Mouse (Mus musculus) neutrophil, adult 5-6 weeks (primary cell): ENCODE measurements around the gene Ptprh. TPM values are rescaled to one million over a fixed set of nuclear protein-coding genes. Genes with fewer than 3 reads are reported as not detected.

Experiments
- ATAC-seq: fragments of 151-379, 151-347 bp; 2 replicates; pipeline ENCODE4 v1.8.0; 2017; ENCODE audit warnings: mild to moderate bottlenecking, moderate TSS enrichment; ENCODE audit not compliant: insufficient number of reproducible peaks, poor library complexity, low FRiP score, severe bottlenecking; ENCODE audit errors: extremely low read depth
- total RNA-seq: library from RNA; stranded (forward); fragments of 200-1000 nt; gene quantifications from 2 replicates; pipeline ENCODE4 v1.2.3, GENCODE M21; 2017

The Ptprh gene
- total RNA-seq = 0.25 TPM in 1 of 2 replicates, not detected in the other

GRCm38 (mm10) chr7:4603873-4604272 lies at the start of gene Ptprh:
Ptprh (minus strand) TSS chr7:4604041.
- ATAC-seq = no peak

GRCm38 (mm10) chr7:4653351-4653750 lies 49.5 kb upstream of the Ptprh start:
- 0 out of 2 replicates have a peak, but pooled peaks have one; percentile 7 for ATAC-seq

GRCm38 (mm10) chr7:4652726-4653125 lies 48.9 kb upstream of the Ptprh start:
- ATAC-seq = no peak

- ATAC-seq = peak; percentile 18; the same call in 1 of the 2 replicates
These were observed 47.7 kb upstream of the Ptprh start for GRCm38 (mm10) chr7:4651581-4651980.

GRCm38 (mm10) chr7:4647992-4648391 lies 44.2 kb upstream of the Ptprh start:
- ATAC-seq = no peak

- ATAC-seq = peak; percentile 88
These were observed 43.5 kb upstream of the Ptprh start for GRCm38 (mm10) chr7:4647291-4647690.

GRCm38 (mm10) chr7:4646806-4647205 lies 43.0 kb upstream of the Ptprh start:
- ATAC-seq = no peak

- ATAC-seq = no peak
These were observed 39.4 kb upstream of the Ptprh start for GRCm38 (mm10) chr7:4643225-4643624.

- ATAC-seq = no peak
These were observed 38.1 kb upstream of the Ptprh start for GRCm38 (mm10) chr7:4641956-4642355.

GRCm38 (mm10) chr7:4641155-4641554 lies 37.3 kb upstream of the Ptprh start:
- no peak; the same call in 1 of the 2 replicates for ATAC-seq

- no peak for ATAC-seq
These were observed 32.3 kb upstream of the Ptprh start for GRCm38 (mm10) chr7:4636179-4636578.

GRCm38 (mm10) chr7:4631031-4631430 lies 27.2 kb upstream of the Ptprh start, which contains the start of gene Tmem86b:
Tmem86b (minus strand) TSS chr7:4631422.
- ATAC-seq = no peak

GRCm38 (mm10) chr7:4630198-4630597 lies 26.4 kb upstream of the Ptprh start:
- no peak for ATAC-seq

- ATAC-seq = no peak
These were observed 25.7 kb upstream of the Ptprh start for GRCm38 (mm10) chr7:4629586-4629985.

- ATAC-seq = no peak
These were observed 22.1 kb upstream of the Ptprh start for GRCm38 (mm10) chr7:4625928-4626327.

- 0 out of 2 replicates have a peak, but pooled peaks have one; percentile 30 for ATAC-seq
These were observed 20.5 kb upstream of the Ptprh start for GRCm38 (mm10) chr7:4624343-4624742.

- ATAC-seq = peak; percentile 58; the same call in 1 of the 2 replicates
These were observed 19.8 kb upstream of the Ptprh start for GRCm38 (mm10) chr7:4623544-4624189.

GRCm38 (mm10) chr7:4619979-4620378 lies 16.1 kb upstream of the Ptprh start:
- no peak for ATAC-seq

- no peak for ATAC-seq
These were observed 10.0 kb upstream of the Ptprh start for GRCm38 (mm10) chr7:4613740-4614403.

- no peak for ATAC-seq
These were observed 9.1 kb upstream of the Ptprh start for GRCm38 (mm10) chr7:4612956-4613355.
